Mouse (Mus musculus) gastrocnemius, postnatal 36 days (tissue): ENCODE measurements around the gene B4galnt2. TPM values are rescaled to one million over a fixed set of nuclear protein-coding genes. Genes with fewer than 3 reads are reported as not detected.
"Not testable (repeated sequence)": the region's sequence is repeated elsewhere in the genome, so short reads cannot be mapped to it uniquely, and the experiment has no call there.

ENCODE experiments used
- DNase-seq, 2 experiments: peaks; one replicate each; pipeline ENCODE4 v3.0.0; 2022
- intact Hi-C: fragments of 180-260 bp; cut with DNase I; formaldehyde crosslinking; loops from one replicate; pipeline ENCODE4 v1.15.1; 2025
- long read RNA-seq, 2 experiments: library from polyadenylated mRNA; stranded (forward); transcript quantifications; one replicate each; pipeline ENCODE4 v2.0.0; 2021
- total RNA-seq, 2 experiments: library from RNA; stranded (reverse); gene quantifications; 2 replicates each; pipeline ENCODE4 v1.2.3; 2021

B4galnt2 gene
- total RNA-seq = not detected
- long read RNA-seq, experiment 1, partial matches to known transcripts = 0 of 12 reads
- long read RNA-seq, experiment 1, other reads (novel, unspliced or antisense) = 12 of 12 reads
- long read RNA-seq, experiment 2, partial matches to known transcripts = 0 of 8 reads
- long read RNA-seq, experiment 2, other reads (novel, unspliced or antisense) = 8 of 8 reads

- DNase-seq = no peak
- intact Hi-C loops = no loop called here
These were observed at the start of gene B4galnt2 for GRCm38 (mm10) chr11:95914571-95914991. B4galnt2 (minus strand) TSS chr11:95914891.

- intact Hi-C loops = no loop called here
- no peak for DNase-seq
These were observed 48.6 kb upstream of the B4galnt2 start for GRCm38 (mm10) chr11:95963304-95963703.

GRCm38 (mm10) chr11:95959152-95959551 is 44.5 kb upstream of the B4galnt2 start:
- intact Hi-C loops = no loop called here
- no peak for DNase-seq

- DNase-seq = no peak
- intact Hi-C loops = no loop called here
These were observed 43.6 kb upstream of the B4galnt2 start for GRCm38 (mm10) chr11:95958251-95958650.

- intact Hi-C loops = no loop called here
- DNase-seq = no peak
These were observed 42.7 kb upstream of the B4galnt2 start for GRCm38 (mm10) chr11:95957407-95957806.

GRCm38 (mm10) chr11:95953313-95953712 is 38.6 kb upstream of the B4galnt2 start:
- intact Hi-C loops = no loop called here
- no peak for DNase-seq

- DNase-seq = no peak
- intact Hi-C loops = no loop called here
These were observed 31.3 kb upstream of the B4galnt2 start for GRCm38 (mm10) chr11:95945838-95946472.

- intact Hi-C loops = no loop called here
- DNase-seq = no peak
These were observed 25.3 kb upstream of the B4galnt2 start for GRCm38 (mm10) chr11:95939828-95940507.

GRCm38 (mm10) chr11:95936409-95936808 is 21.7 kb upstream of the B4galnt2 start:
- no peak for DNase-seq
- intact Hi-C loops = no loop called here

- intact Hi-C loops, DNase-seq: not testable (repeated sequence)
These were observed 17.5 kb upstream of the B4galnt2 start for GRCm38 (mm10) chr11:95932168-95932567.

- intact Hi-C loops = no loop called here
- no peak for DNase-seq
These were observed 11.7 kb upstream of the B4galnt2 start for GRCm38 (mm10) chr11:95926398-95926797.

GRCm38 (mm10) chr11:95925976-95926375 is 11.3 kb upstream of the B4galnt2 start:
- DNase-seq = no peak
- intact Hi-C loops = no loop called here

GRCm38 (mm10) chr11:95924215-95924614 is 9.5 kb upstream of the B4galnt2 start:
- no peak for DNase-seq
- intact Hi-C loops = no loop called here

- intact Hi-C loops, DNase-seq: not testable (repeated sequence)
These were observed 8.8 kb upstream of the B4galnt2 start for GRCm38 (mm10) chr11:95923477-95923876.

GRCm38 (mm10) chr11:95921991-95922621 is 7.4 kb upstream of the B4galnt2 start:
- DNase-seq = no peak
- intact Hi-C loops = no loop called here

GRCm38 (mm10) chr11:95916426-95916825 is 1.7 kb upstream of the B4galnt2 start:
- no peak for DNase-seq
- intact Hi-C loops = no loop called here

- no peak for DNase-seq
- intact Hi-C loops = no loop called here
These were observed 467 bp upstream of the B4galnt2 start for GRCm38 (mm10) chr11:95915006-95915710.

GRCm38 (mm10) chr11:95913959-95914566 is 628 bp downstream of the B4galnt2 start:
- intact Hi-C loops = no loop called here

GRCm38 (mm10) chr11:95911579-95911978 is 3.1 kb downstream of the B4galnt2 start:
- DNase-seq = no peak
- intact Hi-C loops = no loop called here

More at GRCm38 (mm10) chr11:95913959-95914566, 628 bp downstream of the B4galnt2 start:
- DNase-seq = no peak
